8 mouse cellular contexts compared by ENCODE assay signal in genomic region chr16:85900702-85901580, GRCm38 (mm10). TPM values are rescaled to one million over a fixed set of nuclear protein-coding genes. Genes with fewer than 3 reads are reported as not detected.
DNase-seq lines count a peak whose midpoint lies in the region; ATAC-seq and TF ChIP-seq lines count a peak whose summit lies in the region.

No protein-coding gene starts in this region.

- no peaks in the 10 kb centered on the region for H3K4me1 ChIP-seq in hindbrain, postnatal 0 days (ENCODE audit: insufficient read depth, low read length)
- peaks cover 30% of the 10 kb centered on the region for H3K4me1 ChIP-seq in limb, embryonic 14.5 days (ENCODE audit: control insufficient read depth, insufficient read depth, low read length)
- H3K4me1 ChIP-seq in midbrain, embryonic 14.5 days (ENCODE audit: control insufficient read depth, insufficient read depth, low read length), result no peaks in the 10 kb centered on the region

- ATAC-seq in common myeloid progenitor, adult 5-6 weeks (replicated peaks; ENCODE audit: low read depth, poor library complexity, severe bottlenecking), result peak; percentile 69
- ATAC-seq in hindbrain, postnatal 0 days, result peak; percentile 78
- peak; percentile 64 for ATAC-seq in limb, embryonic 14.5 days (ENCODE audit: low FRiP score, low read depth)
- peak; percentile 57; the same call in 1 of the 2 replicates for ATAC-seq in midbrain, embryonic 14.5 days (ENCODE audit: low FRiP score, low TSS enrichment)

- peak; percentile 59 to 62 for DNase-seq in adrenal gland, adult 18-20 months (ENCODE audit: low spot score in 2 of 2)
- DNase-seq in gastrocnemius, postnatal 25 days, result peak; percentile 59
- peak; percentile 71 for DNase-seq in hindbrain, postnatal 0 days (ENCODE audit: low spot score)
- DNase-seq in limb, embryonic 14.5 days (ENCODE audit: low spot score), result peak; percentile 53
- DNase-seq in midbrain, embryonic 14.5 days, result peak; percentile 77
- DNase-seq in telencephalon, adult 2 months (ENCODE audit: low read depth, low spot score), result peak; percentile 16
- DNase-seq in B cell, adult 2 months, result no peak

- no peaks in the 10 kb centered on the region for H3K27me3 ChIP-seq in hindbrain, postnatal 0 days (ENCODE audit: insufficient read depth, low read length)
- H3K27me3 ChIP-seq in limb, embryonic 14.5 days (ENCODE audit: control insufficient read depth, insufficient read depth, low read length), result no peaks in the 10 kb centered on the region
- H3K27me3 ChIP-seq in midbrain, embryonic 14.5 days (ENCODE audit: control insufficient read depth, insufficient read depth, low read length), result 0 out of 2 replicates have a peak, but pooled peaks cover 7% of the 10 kb centered on the region

- H3K4me3 ChIP-seq in hindbrain, postnatal 0 days (ENCODE audit: low read length), result peak overlapping the region; percentile 58
- peak overlapping the region; percentile 68 for H3K4me3 ChIP-seq in limb, embryonic 14.5 days (replicated peaks; ENCODE audit: low read length)
- peak overlapping the region; percentile 64 for H3K4me3 ChIP-seq in midbrain, embryonic 14.5 days (replicated peaks; ENCODE audit: low read depth, low read length)

- peak overlapping the region; percentile 58 for H3K9ac ChIP-seq in hindbrain, postnatal 0 days (replicated peaks; ENCODE audit: low read length)
- peak overlapping the region; percentile 77 for H3K9ac ChIP-seq in limb, embryonic 14.5 days (ENCODE audit: low read depth, low read length, severe bottlenecking)
- peak overlapping the region; percentile 60 for H3K9ac ChIP-seq in midbrain, embryonic 14.5 days (replicated peaks; ENCODE audit: low read length)

- 0 out of 2 replicates have a peak, but pooled peaks have one; percentile 47 for TF ChIP-seq POLR2A in limb, embryonic 14.5 days (IDR thresholded peaks at IDR 0.05; ENCODE audit: borderline replicate concordance, extremely low read depth, insufficient read depth, insufficient read length)

- H3K27ac ChIP-seq in hindbrain, postnatal 0 days, result peak overlapping the region; percentile 65; the same call in 1 of the 2 replicates
- peak overlapping the region; percentile 86 for H3K27ac ChIP-seq in limb, embryonic 14.5 days (replicated peaks; ENCODE audit: low read depth, low read length)
- peak overlapping the region; percentile 52; the same call in 1 of the 2 replicates for H3K27ac ChIP-seq in midbrain, embryonic 14.5 days (replicated peaks; ENCODE audit: low read depth, low read length)

- WGBS in hindbrain, postnatal 0 days, result under 1% methylated on average over 49 of the region's 51 CpGs
- 1% methylated on average over 51 of the region's 51 CpGs for WGBS in limb, embryonic 14.5 days
- under 1% methylated on average over 51 of the region's 51 CpGs for WGBS in midbrain, embryonic 14.5 days

- H3K4me2 ChIP-seq in hindbrain, postnatal 0 days (ENCODE audit: low read depth, low read length), result peak overlapping the region; percentile 96
- peak overlapping the region; percentile 90 for H3K4me2 ChIP-seq in limb, embryonic 14.5 days (replicated peaks; ENCODE audit: low read depth, low read length, severe bottlenecking)
- peak overlapping the region; percentile 99 for H3K4me2 ChIP-seq in midbrain, embryonic 14.5 days (ENCODE audit: low read length)

- H3K9me3 ChIP-seq in hindbrain, postnatal 0 days (ENCODE audit: low read length), result no peaks in the 10 kb centered on the region
- no peaks in the 10 kb centered on the region for H3K9me3 ChIP-seq in limb, embryonic 14.5 days (ENCODE audit: control insufficient read depth, low read length)
- no peaks in the 10 kb centered on the region for H3K9me3 ChIP-seq in midbrain, embryonic 14.5 days (ENCODE audit: control insufficient read depth, low read length)

- TF ChIP-seq CTCF in hindbrain, postnatal 0 days (IDR thresholded peaks at IDR 0.05; ENCODE audit: low read depth), result no peak

- H3K36me3 ChIP-seq in hindbrain, postnatal 0 days (ENCODE audit: insufficient read depth, low read length), result no peaks in the 10 kb centered on the region
- no peaks in the 10 kb centered on the region for H3K36me3 ChIP-seq in limb, embryonic 14.5 days (ENCODE audit: control insufficient read depth, insufficient read depth, low read length)
- no peaks in the 10 kb centered on the region for H3K36me3 ChIP-seq in midbrain, embryonic 14.5 days (ENCODE audit: control insufficient read depth, insufficient read depth, low read length)

RNA-seq across cellular contexts. Expression of gene Adamts5, which starts 0.7 kb away (rescaled TPM):
- total RNA-seq in adrenal gland, adult 18-20 months (2021), result 10 to 100 TPM in 1 of 2 experiments, 1 to 10 TPM in 1; 7.4 to 11.6 TPM
- total RNA-seq in common myeloid progenitor, adult 5-6 weeks (2017), result not detected in 2 replicates
- 1 to 10 TPM; 5.8 to 7.2 TPM for total RNA-seq in gastrocnemius, postnatal 25 days (2021)
- 4.1 and 4.7 TPM in 2 replicates for total RNA-seq in hindbrain, postnatal 0 days (2014; rRNA removed)
- 3.4 and 3.7 TPM in 2 replicates for polyA plus RNA-seq in hindbrain, postnatal 0 days (2015; fragmentation: Nextera tagmentation; extraction: Ambion mirVana)
- 5.3 and 5.4 TPM in 2 replicates for polyA plus RNA-seq in limb, embryonic 14.5 days (2012; rRNA removed)
- 10.7 and 10.9 TPM in 2 replicates for polyA plus RNA-seq in limb, embryonic 14.5 days (2014; fragmentation: Nextera tagmentation; extraction: Ambion mirVana)
- polyA plus RNA-seq in midbrain, embryonic 14.5 days (2014; fragmentation: Nextera tagmentation; extraction: Ambion mirVana), result 1.6 and 1.8 TPM in 2 replicates

Comparison
In these comparisons a context has a peak if more than half of its experiments do, and no peak if none do; other contexts are left out.
1. DNase-seq: peak in adrenal gland, adult 18-20 months (2 of 2), gastrocnemius, postnatal 25 days (single experiment), hindbrain, postnatal 0 days (single experiment), limb, embryonic 14.5 days (single experiment), midbrain, embryonic 14.5 days (single experiment) and telencephalon, adult 2 months (single experiment); none in B cell, adult 2 months (0 of 2).
2. Peak in every context shown above with its lines, with median percentiles within 50 percentile points of each other: ATAC-seq, H3K27ac ChIP-seq, H3K4me2 ChIP-seq, H3K4me3 ChIP-seq and H3K9ac ChIP-seq.